Mouse (Mus musculus): ENCODE data around the gene Atp2b2.

Atp2b2 gene

GRCm38 (mm10) chr6:113941324-113941723, 101.1 kb downstream of the Atp2b2 start:
- CTCF ChIA-PET = no interaction called here

GRCm38 (mm10) chr6:113939442-113939841, 103.0 kb downstream of the Atp2b2 start:
- CTCF ChIA-PET = no interaction called here

GRCm38 (mm10) chr6:113936811-113937508, 105.5 kb downstream of the Atp2b2 start:
- CTCF ChIA-PET = no interaction called here

GRCm38 (mm10) chr6:113936111-113936510, 106.3 kb downstream of the Atp2b2 start:
- CTCF ChIA-PET = no interaction called here

GRCm38 (mm10) chr6:113934692-113935091, 107.7 kb downstream of the Atp2b2 start:
- CTCF ChIA-PET = no interaction called here

GRCm38 (mm10) chr6:113933261-113934151, 108.9 kb downstream of the Atp2b2 start:
- CTCF ChIA-PET = no interaction called here

GRCm38 (mm10) chr6:113929191-113929875, 113.1 kb downstream of the Atp2b2 start:
- CTCF ChIA-PET = no interaction called here

- CTCF ChIA-PET = no interaction called here
Observed at GRCm38 (mm10) chr6:113923249-113923648, 119.2 kb downstream of the Atp2b2 start.

- CTCF ChIA-PET = no interaction called here
Observed at GRCm38 (mm10) chr6:113920466-113920865, 121.9 kb downstream of the Atp2b2 start.

- CTCF ChIA-PET = no interaction called here
Observed at GRCm38 (mm10) chr6:113912753-113913152, 129.7 kb downstream of the Atp2b2 start.

- CTCF ChIA-PET = no interaction called here
Observed at GRCm38 (mm10) chr6:113911094-113911493, 131.3 kb downstream of the Atp2b2 start.

- CTCF ChIA-PET = no interaction called here
Observed at GRCm38 (mm10) chr6:113910411-113911055, 131.9 kb downstream of the Atp2b2 start.

GRCm38 (mm10) chr6:113909836-113910235, 132.6 kb downstream of the Atp2b2 start:
- CTCF ChIA-PET = no interaction called here

GRCm38 (mm10) chr6:113908066-113908465, 134.3 kb downstream of the Atp2b2 start:
- CTCF ChIA-PET = no interaction called here

GRCm38 (mm10) chr6:113904406-113904805, 138.0 kb downstream of the Atp2b2 start:
- CTCF ChIA-PET = no interaction called here

GRCm38 (mm10) chr6:113896023-113896422, 146.4 kb downstream of the Atp2b2 start:
- CTCF ChIA-PET = no interaction called here

GRCm38 (mm10) chr6:113894008-113894407, 148.4 kb downstream of the Atp2b2 start:
- CTCF ChIA-PET = no interaction called here

- CTCF ChIA-PET = no interaction called here
Observed at GRCm38 (mm10) chr6:113892091-113892674, 150.2 kb downstream of the Atp2b2 start.

- CTCF ChIA-PET = no interaction called here
Observed at GRCm38 (mm10) chr6:113891225-113891967, 151.0 kb downstream of the Atp2b2 start.

GRCm38 (mm10) chr6:113890858-113891213, 151.6 kb downstream of the Atp2b2 start:
- CTCF ChIA-PET = no interaction called here

All from spleen, embryonic (tissue).